Mouse (Mus musculus): ENCODE data around the gene Slc16a1.
"Not testable (repeated sequence)": the region's sequence is repeated elsewhere in the genome, so short reads cannot be mapped to it uniquely, and the experiment has no call there.

The Slc16a1 gene

DNA sequence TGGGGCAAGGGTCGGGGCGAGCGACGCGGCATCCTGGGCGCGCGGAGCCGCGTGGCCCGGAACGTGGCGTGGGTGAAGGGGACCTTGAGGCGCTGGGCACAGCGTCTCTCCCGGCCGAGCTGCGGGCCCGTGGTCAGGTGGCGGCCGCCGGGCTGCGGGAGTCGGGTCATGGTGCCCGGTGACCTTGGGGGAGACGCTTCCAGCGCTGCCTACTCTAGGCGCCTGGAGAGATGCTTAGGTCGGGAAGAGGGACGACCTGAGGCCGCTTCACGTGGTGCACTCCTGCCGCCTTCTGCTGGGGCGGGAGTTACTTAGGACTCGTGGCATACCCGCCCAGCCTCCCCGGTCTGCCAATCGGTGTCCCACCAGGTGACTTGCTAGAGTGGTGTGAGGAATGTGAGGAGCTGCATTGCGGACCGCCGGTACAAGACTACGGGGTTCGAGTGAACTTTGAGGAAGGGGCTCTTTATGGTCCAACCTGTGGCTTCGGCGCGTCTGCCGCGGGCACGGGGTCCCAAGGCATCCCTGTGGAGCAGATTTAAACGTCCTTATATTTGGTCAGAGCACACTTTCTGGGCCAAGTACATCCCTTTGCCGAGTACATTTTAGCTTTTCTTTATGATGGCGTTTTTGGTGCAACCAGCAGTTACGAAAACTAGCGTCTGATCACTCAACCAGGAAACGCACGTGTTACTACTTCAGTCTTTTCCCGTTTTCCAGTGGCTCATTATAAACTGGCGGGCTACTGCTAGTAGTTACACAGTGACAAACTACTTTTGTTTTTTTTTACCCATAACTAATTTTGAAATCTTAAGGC, 672 bp downstream of the Slc16a1 start:
- in situ Hi-C loops (cut with MboI; ENCODE audit: low sequenced_read_pairs), result no loop called here

DNA sequence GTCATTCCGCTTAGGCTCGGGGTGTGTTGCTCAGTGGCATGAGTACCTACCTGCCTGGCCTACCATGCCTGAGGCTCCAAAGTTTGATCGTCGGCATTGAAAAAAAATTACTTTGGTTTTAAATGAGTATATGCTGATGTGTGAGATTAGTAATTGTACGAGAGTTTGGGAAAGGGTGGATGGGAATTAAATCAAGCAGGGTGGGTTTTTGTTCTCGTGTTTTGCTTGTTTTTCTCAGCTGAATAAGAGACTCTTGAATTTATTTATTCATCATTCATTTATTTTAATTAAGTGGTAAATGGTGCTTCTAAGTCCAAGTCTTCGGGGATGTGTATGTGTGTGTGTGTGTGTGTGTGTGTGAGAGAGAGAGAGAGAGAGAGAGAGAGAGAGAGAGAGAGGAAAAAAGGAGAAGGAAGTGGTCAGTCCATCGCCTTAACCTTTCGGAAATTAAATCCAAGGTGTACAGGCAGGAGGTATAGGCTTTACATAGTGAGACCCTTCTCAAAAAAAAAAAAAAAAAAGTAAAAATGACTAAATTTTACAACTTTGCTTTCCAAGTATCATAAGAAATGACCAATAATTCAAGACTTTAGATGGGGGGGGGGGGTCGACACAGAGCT, 1.4 kb downstream of the Slc16a1 start:
- in situ Hi-C loops (cut with MboI; ENCODE audit: low sequenced_read_pairs), result no loop called here

DNA sequence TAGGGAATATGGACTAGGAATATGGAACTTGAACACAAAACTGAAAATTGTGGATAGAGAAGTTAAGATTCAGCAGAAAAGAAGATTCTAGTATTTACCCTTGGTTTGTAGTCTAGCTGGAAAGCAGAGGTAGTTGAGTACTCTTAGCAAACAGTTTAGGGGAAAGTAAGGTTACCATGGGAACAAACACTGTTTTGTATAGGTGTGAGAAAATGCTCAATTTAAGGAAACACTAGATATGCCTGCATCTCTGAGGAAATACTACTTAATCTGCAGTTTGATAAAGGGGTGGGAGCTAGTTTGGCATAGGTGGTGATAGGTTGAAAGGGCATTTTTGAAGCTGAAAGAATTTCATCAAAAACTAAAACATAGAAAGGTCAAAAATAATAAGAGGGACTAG, 2.4 kb downstream of the Slc16a1 start:
- in situ Hi-C loops (cut with MboI; ENCODE audit: low sequenced_read_pairs), result no loop called here

DNA sequence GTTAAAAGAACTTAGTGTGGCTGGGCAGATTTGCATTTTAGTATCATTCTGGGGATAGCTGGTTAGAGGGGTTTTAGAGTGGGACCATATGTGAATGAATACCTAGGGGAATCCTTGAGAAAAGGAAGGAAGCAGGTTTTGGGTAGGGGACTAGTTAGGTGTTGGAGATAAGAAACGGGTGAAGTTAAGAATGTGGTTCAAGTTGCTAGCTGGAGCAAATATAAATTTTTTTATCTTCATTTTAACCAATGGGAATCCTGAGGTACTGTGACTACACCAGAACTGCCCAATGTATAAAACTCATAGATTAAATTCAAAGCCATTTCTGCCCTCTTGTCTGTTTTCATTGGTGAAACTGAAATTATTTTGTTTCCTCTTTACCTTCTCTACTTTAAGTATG, 2.8 kb downstream of the Slc16a1 start:
- in situ Hi-C loops (cut with MboI; ENCODE audit: low sequenced_read_pairs), result no loop called here

DNA sequence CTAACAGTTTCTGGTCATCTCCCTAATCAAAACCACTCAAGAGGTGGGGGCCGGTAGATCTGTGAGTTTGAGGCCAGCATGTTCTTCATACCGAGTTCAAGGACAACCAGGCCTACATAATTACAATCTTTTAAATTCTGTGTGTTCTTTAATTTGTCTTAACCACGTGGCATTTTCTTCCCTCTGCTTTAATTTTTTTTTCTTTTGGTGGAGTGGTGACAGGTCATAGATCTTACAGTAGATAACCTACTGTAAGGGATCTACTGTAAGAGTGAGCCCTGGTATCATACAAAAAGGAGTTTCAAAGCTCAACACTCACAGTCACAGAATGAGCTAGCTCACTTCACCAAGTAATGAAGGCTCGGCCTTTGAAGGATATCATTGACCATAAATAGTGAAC, 4.6 kb downstream of the Slc16a1 start:
- in situ Hi-C loops (cut with MboI; ENCODE audit: low sequenced_read_pairs), result no loop called here

DNA sequence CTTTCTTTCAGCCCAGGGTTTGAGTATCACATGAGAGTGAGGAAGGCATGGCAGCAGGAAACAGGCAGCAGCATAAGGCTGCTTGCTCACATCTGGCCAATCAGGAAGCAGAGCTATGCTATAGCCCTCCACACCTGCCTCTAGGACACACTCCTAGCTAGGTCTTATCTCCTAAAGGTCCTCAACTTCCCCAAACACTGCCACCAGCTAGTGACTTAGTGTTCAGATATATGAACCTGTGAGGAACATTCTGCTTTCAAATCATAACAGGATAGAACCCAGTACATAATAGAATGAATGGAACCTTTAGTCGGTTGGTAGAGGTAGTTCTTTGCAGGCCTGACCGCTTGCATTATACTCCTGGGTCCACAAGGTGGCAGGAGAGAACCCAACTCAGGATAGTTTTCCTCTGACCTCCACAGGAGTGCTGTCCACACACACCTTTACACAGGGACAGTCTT, 5.4 kb downstream of the Slc16a1 start:
- in situ Hi-C loops (cut with MboI; ENCODE audit: low sequenced_read_pairs), result no loop called here

DNA sequence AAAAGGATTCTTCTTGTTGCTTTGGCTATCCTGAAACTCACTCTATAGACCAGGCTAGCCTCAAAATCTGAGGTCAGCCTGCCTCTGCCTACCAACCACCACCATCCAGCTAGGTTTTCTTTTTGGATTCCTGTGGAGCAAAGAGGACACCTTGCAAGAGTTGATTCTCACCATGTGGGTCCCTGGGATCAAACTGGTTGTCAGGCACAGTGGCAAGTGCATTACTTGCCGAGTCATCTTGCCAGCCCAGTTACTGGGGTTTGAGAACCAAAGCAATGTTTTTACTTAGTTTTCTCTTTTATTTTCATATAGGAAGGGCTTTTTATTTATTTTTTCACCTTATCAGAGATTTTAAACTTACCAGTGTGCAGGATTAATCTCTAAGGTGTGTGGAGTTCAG, 5.9 kb downstream of the Slc16a1 start:
- in situ Hi-C loops (cut with MboI; ENCODE audit: low sequenced_read_pairs), result no loop called here

DNA sequence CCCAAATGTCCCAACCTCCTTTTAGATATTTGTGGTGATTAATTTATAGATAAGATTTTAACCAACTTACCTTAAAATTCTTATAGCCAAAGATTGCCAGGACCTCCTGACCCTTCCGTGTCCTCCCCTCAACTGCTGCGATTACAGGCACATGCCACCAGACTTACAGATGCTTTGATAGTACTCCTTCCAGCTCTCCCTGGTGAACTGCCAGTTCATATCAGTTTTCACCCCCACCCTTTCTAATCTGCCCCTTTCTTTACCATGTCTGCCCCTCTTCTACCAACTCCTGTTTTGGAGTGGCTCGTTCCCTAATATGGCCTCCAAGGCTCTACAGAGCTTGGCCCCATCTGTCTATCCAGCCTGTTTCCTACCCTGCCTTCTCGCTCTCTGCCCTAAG, 15.8 kb downstream of the Slc16a1 start:
- in situ Hi-C loops (cut with MboI; ENCODE audit: low sequenced_read_pairs), result loop anchor here (10.0 kb wide), 1 partner anchor 129 kb away; no protein-coding TSS in a partner anchor

DNA sequence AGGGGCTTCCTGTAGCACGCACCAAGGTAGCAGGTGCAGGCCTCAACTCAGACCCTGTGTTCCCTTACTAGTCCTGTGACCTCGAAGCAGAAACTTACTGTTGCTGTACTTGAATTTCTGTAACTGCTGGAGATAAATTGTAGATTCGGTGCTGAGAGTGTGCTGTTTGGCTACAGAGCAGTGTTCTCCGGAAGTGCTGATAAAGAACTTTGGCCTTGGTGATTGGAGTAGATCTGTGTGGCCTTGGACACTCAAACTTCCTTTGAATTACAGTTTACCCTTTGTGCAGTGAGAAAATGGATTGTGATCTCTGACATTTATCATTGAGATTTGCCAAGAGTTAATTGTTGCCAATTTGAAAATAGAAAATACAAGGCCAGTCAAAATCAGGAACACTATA, 16.5 kb downstream of the Slc16a1 start:
- in situ Hi-C loops (cut with MboI; ENCODE audit: low sequenced_read_pairs), result loop anchor here (10.0 kb wide), 1 partner anchor 130 kb away; no protein-coding TSS in a partner anchor

DNA sequence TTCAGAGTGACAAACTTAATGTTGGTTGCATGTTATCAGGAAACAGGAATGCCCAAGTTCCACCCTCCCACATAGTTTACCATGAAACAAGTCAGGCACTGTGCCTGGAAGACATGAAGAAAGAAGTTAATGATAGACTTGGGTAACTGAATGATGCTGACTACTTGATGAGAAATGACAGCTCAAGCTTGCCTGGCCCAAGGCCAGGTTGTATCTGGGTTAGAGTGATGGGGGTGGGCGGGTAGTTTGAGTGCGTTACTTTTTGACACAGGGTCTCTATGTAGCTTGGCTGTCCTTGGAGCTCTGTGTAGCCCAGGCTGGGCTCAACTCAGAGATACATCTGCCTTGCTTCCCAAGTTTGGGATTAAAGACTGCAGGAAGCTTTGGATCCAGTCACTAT, 20.2 kb downstream of the Slc16a1 start:
- in situ Hi-C loops (cut with MboI; ENCODE audit: low sequenced_read_pairs), result loop anchor here (10.0 kb wide), 1 partner anchor 134 kb away; no protein-coding TSS in a partner anchor

DNA sequence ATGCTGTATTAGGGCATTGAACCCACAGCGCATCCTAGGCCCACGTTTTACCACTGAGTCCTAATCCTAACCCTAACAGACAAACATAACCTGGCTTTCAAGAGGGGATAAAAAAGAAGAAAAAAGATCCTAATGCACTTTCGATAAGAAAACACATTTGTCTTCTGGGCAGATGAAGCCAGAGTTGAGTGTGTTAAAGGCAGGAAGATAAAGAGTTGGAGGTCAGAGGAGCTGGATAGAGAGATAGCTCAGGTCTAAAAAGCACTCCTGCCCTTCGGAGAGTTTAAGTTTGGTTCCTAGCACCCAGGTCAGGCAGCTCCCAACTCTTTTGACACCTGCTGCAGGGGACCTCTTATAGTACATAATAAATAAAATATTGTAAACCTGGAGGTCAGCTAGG, 21.3 kb downstream of the Slc16a1 start:
- in situ Hi-C loops (cut with MboI; ENCODE audit: low sequenced_read_pairs), result loop anchor here (10.0 kb wide), 1 partner anchor 135 kb away; no protein-coding TSS in a partner anchor

DNA sequence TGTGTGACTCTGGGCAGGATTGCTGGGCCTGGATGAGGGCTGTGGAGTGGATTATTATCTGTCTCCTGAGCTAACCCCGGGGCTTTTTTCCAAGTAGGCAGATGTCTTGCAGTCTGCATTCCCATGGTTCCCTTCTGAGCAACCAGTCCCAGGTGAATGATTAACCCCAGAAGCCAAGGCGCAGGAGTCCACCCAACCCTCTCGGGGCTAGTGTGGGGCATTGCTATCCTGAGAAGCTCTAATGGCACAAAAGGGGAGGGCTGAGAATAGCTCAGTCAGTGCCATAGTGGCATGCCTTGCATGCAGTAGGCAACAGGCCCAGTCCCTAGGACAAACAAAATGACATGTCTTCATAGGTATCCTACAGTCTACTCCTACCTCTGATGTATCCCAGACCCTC, 22.1 kb downstream of the Slc16a1 start:
- in situ Hi-C loops (cut with MboI; ENCODE audit: low sequenced_read_pairs), result no loop called here

DNA sequence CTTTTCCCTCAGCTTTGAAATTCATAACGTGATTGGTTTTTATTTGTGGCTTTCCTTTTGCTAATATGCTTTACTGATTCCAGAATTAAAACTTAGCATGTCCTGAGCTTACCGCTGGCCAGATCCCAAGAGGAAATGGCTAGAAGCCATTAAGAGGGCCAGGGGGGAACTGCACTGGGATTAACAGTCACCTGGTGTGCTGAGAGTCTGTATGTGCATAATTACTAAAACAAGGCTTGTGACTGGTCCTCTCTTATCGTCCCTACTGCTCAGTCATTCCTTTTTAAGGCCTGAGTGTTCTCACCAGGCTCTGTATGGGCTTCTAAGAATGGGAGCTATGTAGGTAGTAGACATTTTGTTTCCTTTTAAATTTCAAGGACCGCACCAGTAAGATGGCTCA, 23.5 kb downstream of the Slc16a1 start:
- in situ Hi-C loops (cut with MboI; ENCODE audit: low sequenced_read_pairs), result no loop called here

DNA sequence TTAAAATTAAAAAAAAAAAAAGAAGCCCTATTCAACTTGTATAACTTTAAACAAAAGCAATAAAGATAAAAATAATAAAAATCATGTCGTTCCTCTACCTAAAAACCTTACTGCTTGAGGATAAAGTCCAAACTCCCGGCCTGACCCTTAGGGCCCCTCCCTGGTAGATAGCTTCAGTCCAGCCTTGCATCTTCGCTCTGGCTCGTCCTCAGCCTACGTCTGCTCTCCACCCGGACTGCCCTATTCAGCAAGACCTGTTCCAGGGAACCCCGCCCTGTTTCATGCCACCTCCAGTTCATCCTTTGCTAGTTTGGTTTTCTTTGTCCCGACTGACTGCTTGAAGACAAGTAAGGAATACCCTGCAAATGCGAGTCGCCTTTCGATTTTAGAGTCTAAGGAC, 24.5 kb downstream of the Slc16a1 start:
- in situ Hi-C loops (cut with MboI; ENCODE audit: low sequenced_read_pairs), result no loop called here

DNA sequence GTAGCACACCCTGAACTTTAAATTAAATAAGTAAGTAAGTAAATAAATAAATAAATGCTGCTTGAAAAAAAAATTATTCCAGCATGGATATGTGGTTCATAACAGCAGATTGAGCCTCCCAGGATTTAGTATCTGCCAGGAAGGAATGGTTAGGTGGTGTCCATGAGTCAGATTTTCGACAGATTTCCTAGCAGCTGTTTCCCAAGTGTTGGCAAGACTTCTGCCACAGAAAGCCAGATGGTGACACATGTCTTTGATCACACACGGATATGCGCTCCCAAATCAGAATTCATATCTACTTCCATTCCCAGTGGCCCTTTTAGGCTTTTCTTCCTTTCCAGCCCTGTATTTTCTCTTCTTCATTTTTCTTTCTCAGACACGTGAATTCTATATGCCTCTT, 28.5 kb downstream of the Slc16a1 start:
- in situ Hi-C loops (cut with MboI; ENCODE audit: low sequenced_read_pairs), result no loop called here

DNA sequence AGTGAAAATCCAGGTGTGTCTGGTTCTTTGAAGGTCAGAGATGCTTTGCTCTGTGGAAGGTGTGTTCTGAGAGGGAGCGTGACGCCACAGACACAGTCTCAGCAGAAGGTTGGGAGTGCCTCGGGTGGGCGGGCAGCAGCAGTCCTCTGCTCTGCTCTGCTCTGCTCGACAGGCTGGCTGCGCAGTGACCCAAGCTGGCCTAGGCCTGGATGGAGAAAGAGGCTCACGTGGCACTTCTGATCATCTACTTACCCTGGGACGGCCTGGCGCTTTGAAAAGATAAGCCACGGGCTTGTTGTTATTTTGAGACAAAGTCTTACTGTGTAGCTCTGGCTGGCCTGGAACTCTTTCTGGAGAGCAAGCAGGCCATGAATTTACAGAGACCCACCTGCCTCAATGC, 29.0 kb downstream of the Slc16a1 start:
- in situ Hi-C loops (cut with MboI; ENCODE audit: low sequenced_read_pairs), result no loop called here

DNA sequence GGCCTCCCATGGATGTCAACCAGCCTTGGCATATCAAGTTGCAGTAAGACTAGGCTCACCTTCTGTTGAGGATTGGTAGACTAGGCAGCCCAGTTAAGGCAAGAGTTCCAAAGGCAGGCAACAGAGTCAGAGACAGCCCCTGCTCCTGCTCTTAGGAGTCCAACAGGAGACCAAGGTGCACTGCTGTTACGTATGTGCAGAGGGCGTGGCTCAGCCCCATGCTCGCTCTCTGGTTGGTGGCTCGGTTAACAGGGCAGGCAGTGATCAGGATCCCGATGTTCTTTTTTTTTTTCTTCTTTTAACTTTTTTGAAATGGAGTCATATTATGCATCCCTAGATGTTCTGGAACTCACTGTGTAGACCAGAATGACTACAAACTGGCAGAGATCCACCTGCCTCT, 30.5 kb downstream of the Slc16a1 start:
- in situ Hi-C loops (cut with MboI; ENCODE audit: low sequenced_read_pairs), result no loop called here

DNA sequence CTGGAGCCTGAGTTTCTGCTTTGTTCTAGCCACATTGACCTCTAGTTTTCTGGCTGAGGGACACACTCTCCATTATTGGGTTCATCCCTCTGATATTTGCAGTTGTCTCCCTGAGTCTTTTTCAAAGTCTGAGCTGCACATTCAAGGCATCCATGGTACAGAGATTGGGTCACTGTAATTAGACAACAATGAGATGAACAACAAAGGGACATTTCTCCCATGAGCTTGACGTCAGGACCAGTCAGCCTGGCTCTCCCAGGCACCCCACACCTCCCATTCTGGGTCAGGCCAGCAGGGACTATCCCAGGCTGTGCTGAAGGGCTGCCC, 31.4 kb downstream of the Slc16a1 start:
- in situ Hi-C loops (cut with MboI; ENCODE audit: low sequenced_read_pairs), result no loop called here

DNA sequence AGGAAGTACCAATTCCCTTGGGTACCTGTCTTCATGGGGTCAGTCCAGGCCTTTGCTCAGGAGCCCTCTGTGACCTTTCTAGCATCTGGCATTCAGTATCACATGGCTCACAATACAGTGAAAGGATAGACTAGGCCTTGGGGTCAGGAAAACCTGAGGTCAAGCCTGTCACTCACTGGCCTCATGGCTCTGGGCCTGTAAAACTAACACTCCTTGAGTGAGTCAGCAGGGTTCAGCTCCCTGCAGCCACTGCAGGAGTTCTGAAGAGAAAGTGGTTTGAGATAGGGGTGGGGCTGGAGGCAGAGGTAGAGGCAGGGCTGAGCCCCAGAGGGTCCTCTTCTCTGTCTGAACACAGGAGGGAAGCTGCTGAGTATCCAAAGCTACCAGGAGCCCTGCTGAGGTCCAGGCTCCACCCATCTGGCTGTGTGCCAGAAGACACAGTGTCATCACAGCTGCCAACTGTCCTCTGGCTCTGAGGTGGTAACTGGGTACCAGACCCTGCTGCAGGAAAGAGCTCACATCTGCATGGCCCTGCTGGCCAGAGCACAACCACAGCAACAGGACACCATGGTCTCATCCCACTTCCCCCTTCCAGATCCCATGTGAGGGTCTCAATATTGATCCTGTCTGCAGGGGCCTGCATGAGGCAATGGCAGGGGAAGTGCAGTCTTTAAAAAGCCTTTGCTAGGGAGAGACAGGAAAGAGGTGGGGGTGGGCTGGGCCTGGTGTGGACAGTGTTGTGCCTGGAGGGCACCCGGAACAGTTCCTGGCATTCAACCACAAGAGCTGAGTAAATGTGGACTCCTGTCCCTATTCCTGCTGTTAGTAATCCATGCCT, 31.9 kb downstream of the Slc16a1 start:
- in situ Hi-C loops (cut with MboI; ENCODE audit: low sequenced_read_pairs), result not testable (repeated sequence)

DNA sequence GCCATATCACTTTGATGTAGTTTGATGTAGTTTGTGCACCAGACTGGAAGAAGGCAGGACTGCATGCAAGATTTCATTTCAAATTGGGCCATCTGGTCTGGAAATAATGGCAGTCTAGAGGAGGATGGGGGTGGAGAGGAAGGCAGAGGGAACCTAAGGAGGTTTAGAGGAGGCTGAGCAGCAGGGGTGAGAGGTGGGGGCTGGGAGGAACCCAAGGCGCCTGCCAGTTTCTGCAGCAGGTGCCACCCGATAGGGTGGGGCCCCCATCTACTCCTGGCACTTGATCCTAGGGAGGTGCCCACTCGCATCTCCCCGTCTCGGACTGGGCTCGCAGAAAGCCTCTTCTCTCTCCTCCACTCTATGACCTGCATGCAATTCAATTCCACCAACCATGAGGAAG, 33.1 kb downstream of the Slc16a1 start:
- in situ Hi-C loops (cut with MboI; ENCODE audit: low sequenced_read_pairs), result no loop called here

DNA sequence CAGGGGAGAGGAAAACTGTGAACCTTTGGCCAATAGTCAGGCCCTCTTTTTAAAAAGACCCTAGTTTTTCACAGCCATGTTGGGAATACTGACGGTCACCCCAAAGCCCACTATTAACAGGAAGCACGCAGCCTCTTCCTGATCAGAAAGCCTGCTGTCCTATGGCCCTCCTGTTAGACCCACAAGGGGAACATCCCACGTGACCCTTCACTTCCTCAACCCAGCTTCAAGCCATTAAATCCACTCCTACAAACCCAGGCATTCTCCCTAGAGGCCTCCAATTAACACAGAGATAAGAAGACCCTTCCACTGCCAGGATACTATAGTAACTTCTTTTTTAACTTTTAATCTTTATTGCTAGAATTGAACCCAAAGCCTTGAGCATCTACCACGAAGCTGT, 33.6 kb downstream of the Slc16a1 start:
- in situ Hi-C loops (cut with MboI; ENCODE audit: low sequenced_read_pairs), result no loop called here
